Mouse (Mus musculus) neutrophil, adult 5-6 weeks (primary cell): ENCODE measurements around the gene Vmn2r84. TPM values are rescaled to one million over a fixed set of nuclear protein-coding genes. Genes with fewer than 3 reads are reported as not detected.
"Not testable (repeated sequence)": the region's sequence is repeated elsewhere in the genome, so short reads cannot be mapped to it uniquely, and the experiment has no call there.

Experiments used
- ATAC-seq: fragments of 151-379, 151-347 bp; 2 replicates; pipeline ENCODE4 v1.8.0; 2017; ENCODE audit warnings: mild to moderate bottlenecking, moderate TSS enrichment; ENCODE audit not compliant: insufficient number of reproducible peaks, poor library complexity, low FRiP score, severe bottlenecking; ENCODE audit errors: extremely low read depth
- total RNA-seq: library from RNA; stranded (forward); fragments of 200-1000 nt; gene quantifications from 2 replicates; pipeline ENCODE4 v1.2.3, GENCODE M21; 2017

Gene Vmn2r84
- 0.12 TPM in 2 replicates for total RNA-seq

DNA sequence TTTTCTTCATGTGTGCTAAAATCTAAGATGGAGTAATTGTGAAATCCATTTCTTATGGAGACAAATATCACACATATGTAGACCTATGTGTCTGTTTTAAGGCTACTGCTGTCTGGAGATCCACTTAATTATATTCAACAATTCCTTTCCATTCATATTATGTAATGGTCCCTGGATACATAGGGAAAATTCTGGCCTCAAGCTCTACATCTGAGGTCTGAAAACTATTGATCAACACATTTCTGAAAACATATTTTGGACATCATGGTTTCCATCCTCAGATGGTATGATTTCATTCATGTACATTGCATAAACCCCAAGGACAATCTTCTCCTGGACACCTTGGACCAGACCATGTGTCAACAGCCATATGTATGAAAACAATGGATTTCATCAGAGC, at the start of gene Vmn2r84:
Gene Vmn2r84 (minus strand): TSS at position 101 of the 400 bp plus-strand sequence.
- no peak for ATAC-seq

DNA sequence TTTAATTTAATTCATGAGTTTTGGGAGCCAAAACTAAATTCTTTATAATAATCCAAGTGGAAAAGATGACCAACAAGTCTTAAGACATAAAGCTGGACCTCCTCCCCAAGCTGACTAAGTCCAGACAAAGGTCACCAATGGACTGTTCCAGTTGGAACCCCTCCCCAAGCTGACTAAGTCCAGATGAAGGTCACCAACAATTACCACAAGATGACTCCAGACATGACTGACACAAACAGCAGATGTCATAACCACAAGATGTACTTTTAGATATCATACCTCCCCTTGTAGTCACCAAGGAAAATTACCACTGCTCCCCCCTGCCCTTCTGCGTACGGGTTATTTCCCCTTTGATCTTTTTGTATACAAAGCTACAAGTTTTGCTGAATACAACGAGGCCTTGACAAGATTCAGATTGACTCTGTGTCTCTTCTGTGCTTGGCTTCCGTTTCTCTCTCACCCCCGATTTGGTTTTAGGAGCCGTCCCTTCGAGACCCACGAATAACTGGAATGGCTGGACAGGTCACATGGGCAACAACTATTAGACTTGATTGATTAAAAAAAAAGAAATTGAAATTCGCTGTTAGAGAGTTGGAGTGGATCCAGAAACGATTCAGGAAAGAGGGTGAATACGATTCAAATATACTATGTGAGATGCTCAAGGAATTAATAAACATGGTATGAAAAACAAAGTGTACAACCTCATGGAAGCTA, 40.2 kb upstream of the Vmn2r84 start:
- ATAC-seq: not testable (repeated sequence)

GRCm38 (mm10) chr10:130429603-130430002, 35.5 kb upstream of the Vmn2r84 start, which contains the start of gene Vmn2r85:
Gene Vmn2r85, minus strand, starts transcription at chr10:130429703.
- ATAC-seq: not testable (repeated sequence)

- ATAC-seq: not testable (repeated sequence)
Measured at GRCm38 (mm10) chr10:130422368-130422767, 28.2 kb upstream of the Vmn2r84 start.

DNA sequence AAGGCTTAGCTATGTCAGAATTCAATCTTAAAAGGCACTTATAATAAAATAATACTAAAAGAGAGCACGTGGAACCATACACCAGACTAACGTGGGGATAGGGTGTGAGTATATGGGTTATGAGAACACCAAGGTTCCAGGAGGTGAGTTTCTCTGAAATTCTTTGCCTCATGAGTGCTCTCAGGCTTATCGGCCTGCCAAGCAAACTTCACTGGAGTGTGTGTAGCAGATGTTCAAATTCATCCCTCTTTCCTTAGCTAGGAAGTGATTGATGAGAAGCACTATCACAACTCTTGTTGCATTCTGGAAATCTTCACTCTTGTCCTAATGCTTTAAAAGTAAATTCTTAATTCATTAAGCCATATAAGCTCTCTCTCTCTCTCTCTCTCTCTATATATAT, 26.3 kb upstream of the Vmn2r84 start:
- ATAC-seq: no peak

DNA sequence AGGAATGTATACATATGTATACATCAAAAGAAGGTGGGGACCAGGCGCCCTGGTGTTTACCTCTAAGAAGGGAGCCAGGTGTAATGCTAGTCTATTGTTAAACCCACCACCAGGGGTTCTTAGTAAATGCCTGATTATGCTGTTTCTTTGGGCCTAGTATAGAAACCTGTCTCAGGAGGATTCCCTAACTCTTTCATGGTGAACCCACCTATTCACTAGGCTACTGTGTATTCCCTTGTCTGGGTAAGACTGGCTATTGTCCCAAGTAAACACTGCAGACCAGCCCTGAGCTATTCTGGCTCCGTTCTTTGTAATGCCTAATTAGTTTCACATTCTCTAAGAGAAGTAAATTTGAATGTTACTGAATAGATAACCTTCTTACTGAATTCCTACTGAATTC, 25.8 kb upstream of the Vmn2r84 start:
- ATAC-seq: not testable (repeated sequence)

- ATAC-seq: not testable (repeated sequence)
Measured at GRCm38 (mm10) chr10:130416352-130416751, 22.2 kb upstream of the Vmn2r84 start.

- 0 out of 2 replicates have a peak, but pooled peaks have one; percentile 26 for ATAC-seq
Measured at GRCm38 (mm10) chr10:130412167-130412698, 18.1 kb upstream of the Vmn2r84 start.

- ATAC-seq: no peak
Measured at GRCm38 (mm10) chr10:130375145-130375544, 19.0 kb downstream of the Vmn2r84 start.

DNA sequence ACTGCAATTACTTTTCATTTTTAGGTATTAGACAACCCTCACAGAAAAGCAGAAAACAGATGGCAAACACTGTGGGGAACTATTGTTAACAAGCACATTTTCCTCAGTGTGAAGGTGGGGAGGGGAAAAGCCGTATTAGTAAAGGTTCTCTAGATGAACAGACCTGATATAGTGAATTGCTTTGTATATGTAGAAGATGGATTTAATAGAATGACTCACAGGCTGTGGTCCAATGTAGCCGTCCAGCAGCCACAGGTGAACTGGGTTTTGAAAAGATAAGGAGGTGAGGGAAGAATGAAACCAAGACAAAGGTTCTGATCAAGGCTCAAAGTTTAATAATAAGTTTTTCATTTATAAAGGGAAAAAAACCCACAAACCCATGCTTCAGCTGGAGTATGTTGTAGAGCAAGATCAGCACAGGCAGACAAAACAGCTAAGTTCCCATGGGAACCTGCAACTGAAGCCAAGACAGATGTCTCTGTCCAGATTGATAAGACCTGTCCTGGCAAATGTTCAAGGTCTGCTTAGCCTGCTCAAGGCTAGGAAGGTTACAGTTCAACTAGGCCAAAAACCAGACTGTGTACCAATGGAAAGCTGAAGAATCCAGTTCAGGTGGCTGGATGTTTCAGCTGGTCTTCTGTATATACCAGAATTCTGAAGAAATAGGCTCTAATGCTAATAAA, 21.5 kb downstream of the Vmn2r84 start:
- no peak for ATAC-seq

GRCm38 (mm10) chr10:130371644-130372043, 22.5 kb downstream of the Vmn2r84 start:
- no peak for ATAC-seq

GRCm38 (mm10) chr10:130370005-130370682, 24.0 kb downstream of the Vmn2r84 start:
- ATAC-seq: no peak

- ATAC-seq: no peak
Measured at GRCm38 (mm10) chr10:130368384-130368783, 25.7 kb downstream of the Vmn2r84 start.

DNA sequence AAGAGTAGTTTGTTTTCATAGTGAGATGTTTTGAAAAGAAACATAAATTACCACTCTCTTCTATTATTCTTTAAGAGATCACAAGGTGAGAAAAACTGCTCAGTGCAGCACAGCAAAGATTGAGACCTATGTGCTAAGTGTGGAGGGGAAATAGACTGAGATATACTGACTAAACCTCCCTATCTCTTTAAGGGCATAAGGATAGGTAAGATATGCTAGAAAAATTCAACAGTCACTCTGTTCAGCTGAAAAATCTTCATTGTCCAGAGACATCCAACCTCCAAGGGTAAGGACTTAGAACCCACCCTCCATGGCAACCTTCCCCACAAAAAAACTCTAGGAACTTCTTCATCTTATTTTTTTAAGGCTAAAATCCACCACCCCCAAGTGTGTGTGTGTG, 29.4 kb downstream of the Vmn2r84 start:
- no peak for ATAC-seq

DNA sequence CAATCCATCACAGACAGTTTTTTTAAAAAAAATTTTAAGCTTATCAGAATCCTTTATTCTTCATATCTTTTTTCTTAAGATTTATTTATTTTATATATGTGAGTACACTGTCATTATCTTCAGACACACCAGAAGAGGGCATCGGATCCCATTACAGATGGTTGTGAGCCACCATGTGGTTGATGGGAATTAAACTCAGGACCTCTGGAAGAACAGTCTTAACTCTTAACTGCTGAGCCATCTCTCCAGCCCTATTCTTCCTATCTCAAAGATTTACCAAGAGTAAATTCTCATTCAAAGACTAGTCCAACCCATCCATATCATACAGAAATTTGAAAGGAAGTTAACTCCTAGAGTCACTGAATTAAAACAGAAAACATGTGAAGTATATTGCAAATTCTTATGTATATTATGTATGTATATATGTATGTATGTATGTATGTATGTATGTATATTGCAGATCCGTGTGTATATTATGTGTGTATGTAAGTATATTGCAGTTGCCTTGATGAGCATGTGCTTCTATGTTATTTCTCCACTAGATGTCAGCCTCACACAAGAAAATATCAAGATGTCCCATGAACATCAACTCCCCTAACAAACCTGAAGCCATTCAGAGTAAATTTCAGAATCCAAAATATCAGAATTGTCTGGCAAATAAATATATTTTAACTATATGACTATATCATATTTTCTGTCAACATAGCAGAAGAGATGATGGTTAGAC, 30.5 kb downstream of the Vmn2r84 start:
- ATAC-seq: peak; percentile 48; the same call in 1 of the 2 replicates

DNA sequence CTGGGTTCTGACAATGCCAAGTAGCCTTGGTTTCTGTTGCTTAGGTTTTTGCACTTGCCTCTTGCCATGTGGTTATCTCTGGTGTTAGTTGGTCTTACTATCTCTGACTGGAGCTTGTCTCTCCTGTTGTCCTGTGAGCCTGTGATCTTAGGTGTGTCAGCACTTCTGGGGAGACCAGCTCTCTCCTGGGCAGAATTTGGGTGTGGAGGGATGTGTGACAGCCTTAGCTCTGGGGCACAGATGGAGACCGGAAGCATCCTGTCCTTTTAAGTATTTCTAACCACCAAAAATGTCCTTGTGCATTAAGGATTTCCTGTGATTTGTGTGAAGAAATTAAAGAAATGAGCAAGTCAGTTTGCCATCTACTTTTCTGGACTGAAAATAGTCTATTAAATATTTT, 50.1 kb downstream of the Vmn2r84 start:
- ATAC-seq: no peak

GRCm38 (mm10) chr10:130340050-130340449, 54.1 kb downstream of the Vmn2r84 start:
- not testable (repeated sequence) for ATAC-seq

GRCm38 (mm10) chr10:130337581-130337980, 56.6 kb downstream of the Vmn2r84 start:
- ATAC-seq: no peak

DNA sequence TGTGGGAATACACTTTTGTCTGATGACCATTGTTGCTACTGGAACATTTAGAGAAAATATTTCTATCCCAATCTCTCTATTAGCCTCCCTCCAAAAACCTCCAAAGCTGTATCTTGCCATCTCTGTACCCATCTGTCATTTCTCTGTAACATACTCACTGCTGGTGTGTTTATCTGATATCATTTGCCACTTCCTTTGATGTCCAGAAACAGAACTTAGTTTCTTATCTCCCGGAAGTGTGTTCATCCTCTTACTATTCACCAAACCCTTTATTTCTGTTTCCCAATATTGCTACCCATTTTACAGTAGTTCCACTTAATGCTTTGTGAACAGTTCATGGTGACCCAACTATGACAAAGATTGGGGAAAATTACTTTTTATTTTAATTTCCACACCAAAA, 57.7 kb downstream of the Vmn2r84 start:
- no peak for ATAC-seq
